Mouse (Mus musculus) neural tube, embryonic 12.5 days (tissue): ENCODE data around the gene Fdps. TPM values are rescaled to one million over a fixed set of nuclear protein-coding genes. Genes with fewer than 3 reads are reported as not detected.

Experiments used
- ATAC-seq: fragments of 200-750 bp; cut with Nextera tagmentation; 2 replicates; pipeline ENCODE4 v1.8.0; 2017; ENCODE audit warnings: low read depth, mild to moderate bottlenecking, moderate TSS enrichment, moderate library complexity; ENCODE audit not compliant: low FRiP score
- H3K27ac ChIP-seq: fragments of 300-500 bp; sonication (generic); 2 replicates; pipeline ENCODE4 v1.5.1; 2016
- H3K27me3 ChIP-seq: fragments of 300-500 bp; sonication (generic); replicated peaks from 2 replicates; pipeline ENCODE4 v1.6.1; 2016; ENCODE audit warnings: mild to moderate bottlenecking
- H3K36me3 ChIP-seq: fragments of 300-500 bp; sonication (generic); 2 replicates; pipeline ENCODE4 v1.6.1; 2016; ENCODE audit warnings: mild to moderate bottlenecking
- H3K4me1 ChIP-seq: fragments of 300-500 bp; sonication (generic); 2 replicates; pipeline ENCODE4 v1.6.1; 2016
- H3K4me2 ChIP-seq: fragments of 300-500 bp; sonication (generic); replicated peaks from 2 replicates; pipeline ENCODE4 v1.6.1; 2016; ENCODE audit warnings: mild to moderate bottlenecking
- H3K4me3 ChIP-seq: fragments of 300-500 bp; sonication (generic); 2 replicates; pipeline ENCODE4 v1.5.1; 2016
- H3K9ac ChIP-seq: fragments of 300-500 bp; sonication (generic); 2 replicates; pipeline ENCODE4 v1.6.1; 2016; ENCODE audit warnings: mild to moderate bottlenecking
- H3K9me3 ChIP-seq: fragments of 300-500 bp; sonication (generic); 2 replicates; pipeline ENCODE4 v1.6.1; 2016; ENCODE audit warnings: mild to moderate bottlenecking
- WGBS: fragments of 180-500 bp; shearing (Covaris S2); methylation state at CpG from one replicate; pipeline ENCODE4 v1.1.7; 2016; 5-methylcytosine and 5-hydroxymethylcytosine counted together
- polyA plus RNA-seq: library from polyadenylated mRNA; unstranded; fragments of >200 nt; fragmentation: Nextera tagmentation; extraction: Ambion mirVana; gene quantifications from 2 replicates; pipeline ENCODE4 v1.2.1, GENCODE M21; 2016

Gene Fdps
- polyA plus RNA-seq, result 353 and 354 TPM in 2 replicates

GRCm38 (mm10) chr3:89101812-89102494 lies at the start of gene Fdps:
Fdps (minus strand) TSS chr3:89101959.
- Histone ChIP-seq H3K4me1 (peaks cover 26% of the 10 kb centered on the region), H3K9me3 (no peaks in the 10 kb centered on the region), H3K36me3 (peaks cover 21% of the 10 kb centered on the region), H3K4me3 (peak within 1 kb of the TSS; percentile 75), H3K27me3 (no peaks in the 10 kb centered on the region), H3K9ac (peak within 1 kb of the TSS; percentile 75), H3K4me2 (peak within 1 kb of the TSS; percentile 90), H3K27ac (peak within 1 kb of the TSS; percentile 1; the same call in 1 of the 2 replicates)
- peak; percentile 99 for ATAC-seq
- under 1% methylated on average over 26 of the region's 26 CpGs for WGBS

GRCm38 (mm10) chr3:89148567-89148966 lies 46.8 kb upstream of the Fdps start:
- Histone ChIP-seq H3K27ac (no peak overlapping the region), H3K4me2 (no peak overlapping the region), H3K4me1 (peaks cover 14% of the 10 kb centered on the region), H3K27me3 (peaks cover 33% of the 10 kb centered on the region), H3K4me3 (no peak overlapping the region), H3K36me3 (peaks cover 4% of the 10 kb centered on the region; the same call in 1 of the 2 replicates), H3K9me3 (no peaks in the 10 kb centered on the region), H3K9ac (no peak overlapping the region)
- 72% methylated on average over 14 of the region's 14 CpGs for WGBS
- ATAC-seq, result no peak

- Histone ChIP-seq H3K27ac (no peak overlapping the region), H3K4me1 (peaks cover 14% of the 10 kb centered on the region), H3K36me3 (peaks cover 4% of the 10 kb centered on the region; the same call in 1 of the 2 replicates), H3K9me3 (no peaks in the 10 kb centered on the region), H3K4me3 (no peak overlapping the region), H3K9ac (no peak overlapping the region), H3K27me3 (peaks cover 33% of the 10 kb centered on the region), H3K4me2 (peak overlapping the region; percentile 40)
- WGBS, result 9% methylated on average over 15 of the region's 15 CpGs
- no peak for ATAC-seq
Observed at GRCm38 (mm10) chr3:89147979-89148311, 46.2 kb upstream of the Fdps start.

- WGBS, result 20% methylated on average over 26 of the region's 26 CpGs
- ATAC-seq, result 0 out of 2 replicates have a peak, but pooled peaks have one; percentile 19
- Histone ChIP-seq H3K9ac (no peak overlapping the region), H3K27me3 (peaks cover 33% of the 10 kb centered on the region), H3K4me1 (peaks cover 14% of the 10 kb centered on the region), H3K36me3 (peaks cover 4% of the 10 kb centered on the region; the same call in 1 of the 2 replicates), H3K9me3 (no peaks in the 10 kb centered on the region), H3K27ac (no peak overlapping the region), H3K4me2 (peak overlapping the region; percentile 40), H3K4me3 (no peak overlapping the region)
Observed at GRCm38 (mm10) chr3:89147101-89147978, 45.6 kb upstream of the Fdps start.

DNA sequence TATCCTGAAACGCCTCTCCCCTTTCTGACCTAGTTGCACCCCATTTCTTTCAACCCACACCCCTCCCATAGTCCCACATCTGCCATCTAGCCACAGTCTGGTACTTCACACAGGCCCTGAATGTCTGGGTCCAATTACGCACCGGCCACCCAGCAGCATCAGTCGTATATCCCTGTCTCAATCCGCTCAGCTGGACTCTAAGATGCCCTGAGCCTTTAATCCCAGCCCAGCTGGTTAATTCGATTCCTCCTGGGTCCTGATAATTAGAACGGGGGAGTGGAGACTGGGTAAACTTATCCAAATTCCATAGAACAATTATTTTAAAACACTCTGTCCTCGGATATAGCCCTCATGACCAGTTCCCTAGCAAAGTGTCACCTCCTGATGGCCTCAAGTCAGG lies 43.8 kb upstream of the Fdps start:
- ATAC-seq, result no peak
- no peak overlapping the region for H3K4me3 ChIP-seq
- no peak overlapping the region for H3K4me2 ChIP-seq
- WGBS, result 61% methylated on average over 8 of the region's 8 CpGs
- H3K9ac ChIP-seq, result no peak overlapping the region
- peaks cover 3% of the 10 kb centered on the region; the same call in 1 of the 2 replicates for H3K36me3 ChIP-seq
- H3K9me3 ChIP-seq, result no peaks in the 10 kb centered on the region
- peaks cover 14% of the 10 kb centered on the region for H3K4me1 ChIP-seq
- H3K27me3 ChIP-seq, result peaks cover 33% of the 10 kb centered on the region
- no peak overlapping the region for H3K27ac ChIP-seq

GRCm38 (mm10) chr3:89144821-89145220 lies 43.1 kb upstream of the Fdps start:
- Histone ChIP-seq H3K36me3 (no peaks in the 10 kb centered on the region), H3K27me3 (peaks cover 28% of the 10 kb centered on the region), H3K4me2 (no peak overlapping the region), H3K9ac (no peak overlapping the region), H3K4me1 (peaks cover 14% of the 10 kb centered on the region), H3K27ac (no peak overlapping the region), H3K4me3 (no peak overlapping the region), H3K9me3 (no peaks in the 10 kb centered on the region)
- WGBS, result 88% methylated on average over 10 of the region's 10 CpGs
- no peak for ATAC-seq

- Histone ChIP-seq H3K4me1 (peaks cover 7% of the 10 kb centered on the region), H3K4me2 (no peak overlapping the region), H3K27me3 (no peaks in the 10 kb centered on the region; the same call in none of the 2 replicates), H3K9me3 (no peaks in the 10 kb centered on the region), H3K9ac (no peak overlapping the region), H3K36me3 (no peaks in the 10 kb centered on the region), H3K4me3 (no peak overlapping the region), H3K27ac (no peak overlapping the region)
- 20% methylated on average over 9 of the region's 9 CpGs for WGBS
- ATAC-seq, result no peak
Observed at GRCm38 (mm10) chr3:89136365-89136764, 34.6 kb upstream of the Fdps start.

GRCm38 (mm10) chr3:89135958-89136357 lies 34.2 kb upstream of the Fdps start, which contains the start of gene Pklr:
Pklr (plus strand) TSS chr3:89136142.
- H3K4me1 ChIP-seq, result peaks cover 7% of the 10 kb centered on the region
- H3K9me3 ChIP-seq, result no peaks in the 10 kb centered on the region
- WGBS, result 57% methylated on average over 3 of the region's 3 CpGs
- H3K4me3 ChIP-seq, result no peak within 1 kb of the TSS
- no peak within 1 kb of the TSS for H3K27ac ChIP-seq
- no peak within 1 kb of the TSS for H3K4me2 ChIP-seq
- H3K36me3 ChIP-seq, result no peaks in the 10 kb centered on the region
- no peak within 1 kb of the TSS for H3K9ac ChIP-seq
- H3K27me3 ChIP-seq, result no peaks in the 10 kb centered on the region; the same call in none of the 2 replicates
- ATAC-seq, result no peak

- peaks cover 7% of the 10 kb centered on the region for H3K4me1 ChIP-seq
- H3K9me3 ChIP-seq, result no peaks in the 10 kb centered on the region
- no peak overlapping the region for H3K27ac ChIP-seq
- H3K27me3 ChIP-seq, result no peaks in the 10 kb centered on the region; the same call in none of the 2 replicates
- no peak for ATAC-seq
- no peak overlapping the region for H3K4me3 ChIP-seq
- H3K4me2 ChIP-seq, result no peak overlapping the region
- WGBS, result 93% methylated on average over 1 of the region's 1 CpGs
- no peaks in the 10 kb centered on the region for H3K36me3 ChIP-seq
- no peak overlapping the region for H3K9ac ChIP-seq
Observed at GRCm38 (mm10) chr3:89133752-89134151, 32.0 kb upstream of the Fdps start.

GRCm38 (mm10) chr3:89133063-89133450 lies 31.3 kb upstream of the Fdps start:
- WGBS, result 81% methylated on average over 7 of the region's 7 CpGs
- ATAC-seq, result no peak
- Histone ChIP-seq H3K9ac (no peak overlapping the region), H3K9me3 (no peaks in the 10 kb centered on the region), H3K27ac (no peak overlapping the region), H3K4me1 (peaks cover 7% of the 10 kb centered on the region), H3K4me2 (0 out of 2 replicates have a peak overlapping the region, but pooled peaks have one; percentile 62), H3K27me3 (no peaks in the 10 kb centered on the region; the same call in none of the 2 replicates), H3K4me3 (no peak overlapping the region), H3K36me3 (no peaks in the 10 kb centered on the region)

GRCm38 (mm10) chr3:89132285-89133062 lies 30.7 kb upstream of the Fdps start:
- 17% methylated on average over 30 of the region's 30 CpGs for whole genome bisulfite sequencing

More at GRCm38 (mm10) chr3:89132285-89133062, 30.7 kb upstream of the Fdps start:
- no peaks in the 10 kb centered on the region; the same call in none of the 2 replicates for H3K27me3 ChIP-seq
- peak overlapping the region; percentile 28 for H3K4me3 ChIP-seq
- peak overlapping the region; percentile 62 for H3K4me2 ChIP-seq
- H3K4me1 ChIP-seq, result peaks cover 7% of the 10 kb centered on the region
- H3K9ac ChIP-seq, result peak overlapping the region; percentile 29; the same call in 1 of the 2 replicates
- ATAC-seq, result 0 out of 2 replicates have a peak, but pooled peaks have one; percentile 29
- no peaks in the 10 kb centered on the region for H3K9me3 ChIP-seq
- H3K36me3 ChIP-seq, result no peaks in the 10 kb centered on the region
- no peak overlapping the region for H3K27ac ChIP-seq
